Mouse (Mus musculus) erythroblast, embryonic 14.5 days (primary cell): Measurements from ENCODE around the gene Gpn1.

Experiments used
- GATA1 ChIP-seq: IDR thresholded peaks from 2 replicates; pipeline ENCODE4 v1.6.1; 2012; ENCODE audit warnings: low read length, inconsistent platforms, mixed read lengths
- TAL1 ChIP-seq: IDR thresholded peaks from 3 replicates; pipeline ENCODE4 v1.6.1; 2012; ENCODE audit warnings: low read length, inconsistent platforms, mixed read lengths

GRCm38 (mm10) chr5:31526354-31527116, 32.0 kb downstream of the Gpn1 start, which contains the start of gene Slc4a1ap:
- TF ChIP-seq TAL1 (no peak), GATA1 (no peak)
